Mouse (Mus musculus) adrenal gland, adult (tissue): ENCODE measurements at regions not wholly inside any gene's neighbourhood (a gene's known extent, or its start where the extent isn't known, plus 50 kb on each side); places are given as distances from the start of the nearest gene placed in this dataset.

Experiments
- DNase-seq, 2 experiments: peaks; one replicate each; pipeline ENCODE4 v3.0.0; 2022 to 2023; ENCODE audit warnings: low spot score in 1 of 2; ENCODE audit not compliant: inconsistent age in 2 of 2

- DNase-seq, result no peak
These were observed 206.6 kb downstream of the Rsl24d1 start for GRCm38 (mm10) chr9:73319704-73320307.

GRCm38 (mm10) chr9:73331066-73331465 is 217.8 kb downstream of the Rsl24d1 start:
- DNase-seq, result no peak

- no peak for DNase-seq
These were observed 222.8 kb downstream of the Rsl24d1 start for GRCm38 (mm10) chr9:73336039-73336438.

GRCm38 (mm10) chr9:73337045-73337740 is 224.0 kb downstream of the Rsl24d1 start:
- no peak for DNase-seq

GRCm38 (mm10) chr9:73355876-73356275 is 242.7 kb downstream of the Rsl24d1 start:
- peak in 1 of 2 experiments; percentile 20 for DNase-seq

- no peak for DNase-seq
These were observed 245.7 kb downstream of the Rsl24d1 start for GRCm38 (mm10) chr9:73358968-73359367.

GRCm38 (mm10) chr9:73380768-73381167 is 267.5 kb downstream of the Rsl24d1 start:
- no peak for DNase-seq

GRCm38 (mm10) chr9:73392036-73392435 is 278.8 kb downstream of the Rsl24d1 start:
- DNase-seq, result no peak

- peak in 1 of 2 experiments; percentile 26 for DNase-seq
These were observed 300.2 kb downstream of the Rsl24d1 start for GRCm38 (mm10) chr9:73413367-73413930.

GRCm38 (mm10) chr9:73416084-73416777 is 303.0 kb downstream of the Rsl24d1 start:
- peak; percentile 20 to 71 for DNase-seq
